Mouse (Mus musculus) urinary bladder, adult 2 months (tissue): ENCODE measurements at regions not wholly inside any gene's neighbourhood (a gene's known extent, or its start where the extent isn't known, plus 50 kb on each side); places are given as distances from the start of the nearest gene placed in this dataset.

Experiments
- DNase-seq: peaks from one replicate; pipeline ENCODE4 v3.0.0; 2022; ENCODE audit warnings: low spot score

- no peak for DNase-seq
Measured at GRCm38 (mm10) chr17:62083281-62083680, 797.8 kb downstream of the Efna5 start.

- no peak for DNase-seq
Measured at GRCm38 (mm10) chr17:62077604-62078003, 803.5 kb downstream of the Efna5 start.

- DNase-seq, result no peak
Measured at GRCm38 (mm10) chr17:62064939-62065338, 816.2 kb downstream of the Efna5 start.

- DNase-seq, result no peak
Measured at GRCm38 (mm10) chr17:62058016-62058415, 823.1 kb downstream of the Efna5 start.

- no peak for DNase-seq
Measured at GRCm38 (mm10) chr17:62054801-62055200, 826.3 kb downstream of the Efna5 start.

- DNase-seq, result no peak
Measured at GRCm38 (mm10) chr17:62048989-62049388, 832.1 kb downstream of the Efna5 start.

GRCm38 (mm10) chr17:62030614-62031013 is 850.5 kb downstream of the Efna5 start:
- DNase-seq, result no peak
